Mouse (Mus musculus) central nervous system, embryonic 14 days (tissue): ENCODE data around the gene Ect2l. TPM values are rescaled to one million over a fixed set of nuclear protein-coding genes. Genes with fewer than 3 reads are reported as not detected.

Experiments
- polyA plus RNA-seq: library from polyadenylated mRNA; depleted of rRNA; stranded (reverse); fragments of >200 nt; gene quantifications from 2 replicates; pipeline ENCODE4 v1.2.3, GENCODE M21; 2012; rRNA removed

Gene Ect2l
- 0.04 and 0.30 TPM in 2 replicates for polyA plus RNA-seq

GRCm38 (mm10) chr10:18210726-18211125 is at the start of gene Ect2l:
Ect2l (minus strand) TSS chr10:18210890.

GRCm38 (mm10) chr10:18234560-18235401 is 24.1 kb upstream of the Ect2l start, which contains the start of gene Ccdc28a:
Ccdc28a (minus strand) TSS chr10:18234998.

Other genes starting within 250 kb of the Ect2l start
- 97.6 and 160 TPM in 2 replicates for gene Abracl, start 187.6 kb downstream of the Ect2l start, polyA plus RNA-seq
- 73.2 and 76.8 TPM in 2 replicates for gene Reps1, start 155.0 kb downstream of the Ect2l start, polyA plus RNA-seq
- 14.7 and 15.0 TPM in 2 replicates for gene Ccdc28a, start 24.1 kb upstream of the Ect2l start, polyA plus RNA-seq
- 26.0 and 26.9 TPM in 2 replicates for gene Nhsl1, start 108.1 kb upstream of the Ect2l start, polyA plus RNA-seq